Mouse (Mus musculus): ENCODE measurements at regions not wholly inside any gene's neighbourhood (a gene's known extent, or its start where the extent isn't known, plus 50 kb on each side); places are given as distances from the start of the nearest gene placed in this dataset.
"Not testable (repeated sequence)": the region's sequence is repeated elsewhere in the genome, so short reads cannot be mapped to it uniquely, and the experiment has no call there.

- DNase-seq (ENCODE audit: low spot score in 2 of 2): no peak
Observed at GRCm38 (mm10) chr1:64463715-64464290, 68.6 kb upstream of the Creb1 start.

GRCm38 (mm10) chr1:64461616-64462015, 70.8 kb upstream of the Creb1 start:
- not testable (repeated sequence) for DNase-seq (ENCODE audit: low spot score in 2 of 2)

GRCm38 (mm10) chr1:64457872-64458271, 74.6 kb upstream of the Creb1 start:
- DNase-seq (ENCODE audit: low spot score in 2 of 2): no peak

- DNase-seq (ENCODE audit: low spot score in 2 of 2): no peak
Observed at GRCm38 (mm10) chr1:64449141-64449540, 83.3 kb upstream of the Creb1 start.

- DNase-seq (ENCODE audit: low spot score in 2 of 2): peak; percentile 16 to 62
Observed at GRCm38 (mm10) chr1:64448090-64448489, 84.4 kb upstream of the Creb1 start.

GRCm38 (mm10) chr1:64446492-64446891, 86.0 kb upstream of the Creb1 start:
- no peak for DNase-seq (ENCODE audit: low spot score in 2 of 2)

GRCm38 (mm10) chr1:64445919-64446318, 86.5 kb upstream of the Creb1 start:
- peak; percentile 68 to 69 for DNase-seq (ENCODE audit: low spot score in 2 of 2)

GRCm38 (mm10) chr1:64443436-64443835, 89.0 kb upstream of the Creb1 start:
- no peak for DNase-seq (ENCODE audit: low spot score in 2 of 2)

GRCm38 (mm10) chr1:64442179-64442874, 90.1 kb upstream of the Creb1 start:
- no peak for DNase-seq (ENCODE audit: low spot score in 2 of 2)

GRCm38 (mm10) chr1:64423256-64423655, 109.2 kb upstream of the Creb1 start:
- no peak for DNase-seq (ENCODE audit: low spot score in 2 of 2)

- DNase-seq (ENCODE audit: low spot score in 2 of 2): no peak
Observed at GRCm38 (mm10) chr1:64418567-64418966, 113.9 kb upstream of the Creb1 start.

GRCm38 (mm10) chr1:64415906-64416305, 116.5 kb upstream of the Creb1 start:
- no peak for DNase-seq (ENCODE audit: low spot score in 2 of 2)

GRCm38 (mm10) chr1:64413181-64413560, 119.3 kb upstream of the Creb1 start:
- no peak for DNase-seq (ENCODE audit: low spot score in 2 of 2)

GRCm38 (mm10) chr1:64412481-64413180, 119.8 kb upstream of the Creb1 start:
- DNase-seq (ENCODE audit: low spot score in 2 of 2): no peak

- DNase-seq (ENCODE audit: low spot score in 2 of 2): no peak
Observed at GRCm38 (mm10) chr1:64411851-64412480, 120.5 kb upstream of the Creb1 start.

GRCm38 (mm10) chr1:64408807-64409582, 123.5 kb upstream of the Creb1 start:
- DNase-seq (ENCODE audit: low spot score in 2 of 2): peak in 1 of 2 experiments; percentile 7

GRCm38 (mm10) chr1:64391525-64391924, 140.9 kb upstream of the Creb1 start:
- DNase-seq (ENCODE audit: low spot score in 2 of 2): no peak

GRCm38 (mm10) chr1:64381264-64381663, 151.2 kb upstream of the Creb1 start:
- DNase-seq (ENCODE audit: low spot score in 2 of 2): no peak

- not testable (repeated sequence) for DNase-seq (ENCODE audit: low spot score in 2 of 2)
Observed at GRCm38 (mm10) chr1:64376426-64376825, 156.0 kb upstream of the Creb1 start.

GRCm38 (mm10) chr1:64374286-64375071, 158.0 kb upstream of the Creb1 start:
- peak in 1 of 2 experiments; percentile 5 for DNase-seq (ENCODE audit: low spot score in 2 of 2)

GRCm38 (mm10) chr1:64364095-64364494, 168.3 kb upstream of the Creb1 start:
- no peak for DNase-seq (ENCODE audit: low spot score in 2 of 2)

All from frontal cortex, postnatal 25 days (tissue).